Mouse (Mus musculus): ENCODE data around the gene Abhd14b. TPM values are rescaled to one million over a fixed set of nuclear protein-coding genes. Genes with fewer than 3 reads are reported as not detected.

The Abhd14b gene
- polyA plus RNA-seq, 1 experiment = 29.3 TPM

GRCm38 (mm10) chr9:106501846-106502245 lies 54.6 kb downstream of the Abhd14b start:
- Histone ChIP-seq H3K4me3 (ENCODE audit: control insufficient read depth, insufficient read depth, low read length) (no peak overlapping the region), H3K27me3 (ENCODE audit: control insufficient read depth, insufficient read depth, low read length) (no peaks in the 10 kb centered on the region), H3K4me1 (replicated peaks; ENCODE audit: control insufficient read depth, insufficient read depth, low read length) (no peaks in the 10 kb centered on the region), H3K27ac (ENCODE audit: control insufficient read depth, insufficient read depth, low read length) (no peak overlapping the region), H3K36me3 (ENCODE audit: control insufficient read depth, insufficient read depth, low read length) (no peaks in the 10 kb centered on the region)
- 93% methylated on average over 22 of the region's 22 CpGs for WGBS
- DNase-seq = no peak
- no peak for TF ChIP-seq POLR2A (IDR thresholded peaks at IDR 0.05; ENCODE audit: control insufficient read depth, extremely low read depth, insufficient read depth, low read length, poor library complexity)
- no peak for TF ChIP-seq CTCF (IDR thresholded peaks at IDR 0.05; ENCODE audit: borderline replicate concordance, control insufficient read depth, extremely low read depth, insufficient read depth, low read length, poor library complexity)

Other genes starting within 250 kb of the Abhd14b start
- 53.9 and 58.6 TPM in 2 replicates for gene Ppm1m, start 247.7 kb upstream of the Abhd14b start, polyA plus RNA-seq (2012; rRNA removed)
- 145 and 176 TPM in 2 replicates for gene Twf2, start 244.4 kb upstream of the Abhd14b start, polyA plus RNA-seq (2012; rRNA removed)
- gene Tlr9, start 224.9 kb upstream of the Abhd14b start, polyA plus RNA-seq (2012; rRNA removed) = 17.1 and 17.4 TPM in 2 replicates
- 87.5 and 94.8 TPM in 2 replicates for gene Alas1, start 198.8 kb upstream of the Abhd14b start, polyA plus RNA-seq (2012; rRNA removed)
- 30.2 and 42.2 TPM in 2 replicates for gene Poc1a, start 166.4 kb upstream of the Abhd14b start, polyA plus RNA-seq (2012; rRNA removed)
- gene Dusp7, start 78.8 kb upstream of the Abhd14b start, polyA plus RNA-seq (2012; rRNA removed) = 75.3 and 86.0 TPM in 2 replicates
- 524 and 548 TPM in 2 replicates for gene Rpl29, start 18.0 kb upstream of the Abhd14b start, polyA plus RNA-seq (2012; rRNA removed)
- gene Acy1, start 9.1 kb upstream of the Abhd14b start, polyA plus RNA-seq (2012; rRNA removed) = 11.0 and 12.5 TPM in 2 replicates
- gene Abhd14a, start 219 bp downstream of the Abhd14b start, polyA plus RNA-seq (2012; rRNA removed) = 18.1 and 19.8 TPM in 2 replicates
- 45.1 and 59.9 TPM in 2 replicates for gene Pcbp4, start 5.8 kb downstream of the Abhd14b start, polyA plus RNA-seq (2012; rRNA removed)
- 0.31 and 0.47 TPM in 2 replicates for gene Gpr62, start 18.5 kb downstream of the Abhd14b start, polyA plus RNA-seq (2012; rRNA removed)
- gene Rrp9, start 28.5 kb downstream of the Abhd14b start, polyA plus RNA-seq (2012; rRNA removed) = 57.8 and 58.8 TPM in 2 replicates
- 57.4 and 69.5 TPM in 2 replicates for gene Parp3, start 29.5 kb downstream of the Abhd14b start, polyA plus RNA-seq (2012; rRNA removed)
- not detected in 2 replicates for gene Iqcf1, start 52.5 kb downstream of the Abhd14b start, polyA plus RNA-seq (2012; rRNA removed)
- gene Iqcf5, start 67.1 kb downstream of the Abhd14b start, polyA plus RNA-seq (2012; rRNA removed) = not detected in 2 replicates
- 0.18 TPM in 1 of 2 replicates, not detected in the other for gene Iqcf3, start 114.2 kb downstream of the Abhd14b start, polyA plus RNA-seq (2012; rRNA removed)
- gene Iqcf4, start 123.5 kb downstream of the Abhd14b start, polyA plus RNA-seq (2012; rRNA removed) = 0.19 TPM in 1 of 2 replicates, not detected in the other
- gene Iqcf6, start 179.1 kb downstream of the Abhd14b start, polyA plus RNA-seq (2012; rRNA removed) = not detected in 2 replicates
- gene Grm2, start 208.6 kb downstream of the Abhd14b start, polyA plus RNA-seq (2012; rRNA removed) = 0.19 and 0.34 TPM in 2 replicates
- gene Tex264, start 238.5 kb downstream of the Abhd14b start, polyA plus RNA-seq (2012; rRNA removed) = 91.8 and 104 TPM in 2 replicates